8 mouse cellular contexts compared by ENCODE assay signal in the genomic region with DNA sequence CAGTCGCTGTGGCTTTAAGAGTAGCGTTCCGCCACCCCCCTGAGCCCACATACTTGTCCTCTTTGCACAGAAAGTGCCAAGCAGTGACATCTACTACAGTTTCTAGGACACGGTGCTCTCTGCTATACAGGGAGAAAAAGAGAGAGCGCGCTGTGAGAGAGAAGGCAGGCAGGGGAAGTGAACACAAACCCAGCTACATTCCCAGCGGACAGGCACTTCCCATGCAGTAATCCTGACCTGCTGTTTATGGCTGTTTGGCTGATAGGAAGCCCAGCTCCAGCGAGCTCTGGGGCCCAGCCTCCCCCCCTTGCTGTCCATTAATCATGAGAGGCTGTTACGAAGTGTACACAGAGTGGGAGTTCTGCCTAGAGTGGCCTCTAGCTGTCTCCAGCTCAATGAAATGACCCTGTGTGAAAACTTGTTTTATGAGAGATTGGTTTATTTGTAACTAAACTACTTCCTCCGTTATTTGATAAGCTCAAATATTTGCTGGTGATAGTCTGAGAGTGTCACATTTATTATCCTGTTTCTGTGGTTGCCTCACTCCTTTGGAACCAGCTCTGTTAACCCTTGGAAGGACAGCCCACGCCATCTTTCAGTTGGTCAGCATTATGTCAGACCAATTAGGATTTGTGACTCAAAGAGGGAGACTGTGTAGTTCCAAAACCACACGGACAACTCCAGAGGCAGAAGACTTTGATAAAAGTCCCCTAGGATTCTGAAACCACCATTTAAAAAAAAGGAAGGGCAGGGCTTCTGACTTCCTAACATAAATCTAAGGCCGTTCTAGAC.
DNase-seq lines count a peak whose midpoint lies in the region; ATAC-seq lines count a peak whose summit lies in the region.

No protein-coding gene starts in this region.

- peak overlapping the region; percentile 27 for H3K9ac ChIP-seq in forebrain, embryonic 15.5 days (replicated peaks)
- peak overlapping the region; percentile 45 for H3K9ac ChIP-seq in neural tube, embryonic 15.5 days (replicated peaks)

- H3K27ac ChIP-seq in forebrain, embryonic 15.5 days (replicated peaks): peak overlapping the region; percentile 88
- peak overlapping the region; percentile 85 for H3K27ac ChIP-seq in neural tube, embryonic 15.5 days (replicated peaks)

- ATAC-seq in cerebellum, adult (ENCODE audit: insufficient number of reproducible peaks, low FRiP score, low TSS enrichment): peak; percentile 91
- peak; percentile 86 for ATAC-seq in forebrain, embryonic 15.5 days (replicated peaks)
- peak; percentile 92 for ATAC-seq in neural tube, embryonic 15.5 days (ENCODE audit: low FRiP score)

- intact Hi-C loops in heart, postnatal 14 days (cut with DNase I): loop anchor here (2.0 to 10.0 kb wide), 6 partner anchors 55 to 558 kb away; a partner anchor contains a TSS

- peak; percentile 20 for DNase-seq in ES-CJ7 (ENCODE audit: low read depth, low spot score)
- peak; percentile 73 to 79 for DNase-seq in heart, postnatal 14 days
- DNase-seq in layer of hippocampus, adult 18-20 months (ENCODE audit: low spot score in 2 of 2): peak; percentile 67 to 85
- peak; percentile 74 to 82 for DNase-seq in lung, adult 18-20 months
- DNase-seq in thymus, postnatal 0 days (ENCODE audit: low spot score): peak; percentile 63

- peak overlapping the region; percentile 56 for H3K4me2 ChIP-seq in forebrain, embryonic 15.5 days (replicated peaks)
- H3K4me2 ChIP-seq in neural tube, embryonic 15.5 days: peak overlapping the region; percentile 49

- peaks cover 31% of the 10 kb centered on the region for H3K4me1 ChIP-seq in forebrain, embryonic 15.5 days
- H3K4me1 ChIP-seq in neural tube, embryonic 15.5 days: peaks cover 30% of the 10 kb centered on the region

- H3K27me3 ChIP-seq in forebrain, embryonic 15.5 days: no peaks in the 10 kb centered on the region
- no peaks in the 10 kb centered on the region for H3K27me3 ChIP-seq in neural tube, embryonic 15.5 days (replicated peaks)

- no peaks in the 10 kb centered on the region for H3K9me3 ChIP-seq in forebrain, embryonic 15.5 days
- no peaks in the 10 kb centered on the region for H3K9me3 ChIP-seq in neural tube, embryonic 15.5 days (replicated peaks)

- no peaks in the 10 kb centered on the region for H3K36me3 ChIP-seq in forebrain, embryonic 15.5 days
- no peaks in the 10 kb centered on the region for H3K36me3 ChIP-seq in neural tube, embryonic 15.5 days

- WGBS in forebrain, embryonic 15.5 days: under 1% methylated on average over 13 of the region's 13 CpGs
- WGBS in neural tube, embryonic 15.5 days: 2% methylated on average over 13 of the region's 13 CpGs

- peak overlapping the region; percentile 36 for H3K4me3 ChIP-seq in forebrain, embryonic 15.5 days
- H3K4me3 ChIP-seq in neural tube, embryonic 15.5 days (replicated peaks): peak overlapping the region; percentile 34

Comparison
In these comparisons a context has a peak if more than half of its experiments do, and no peak if none do; other contexts are left out.
1. Peak in every context shown above with its lines: DNase-seq, ATAC-seq, H3K4me3 ChIP-seq and H3K27ac ChIP-seq.
2. DNase-seq: peak in every context shown above with its lines; median percentile 78 in lung, adult 18-20 months; 76 in heart, postnatal 14 days; 76 in layer of hippocampus, adult 18-20 months; 63 in thymus, postnatal 0 days; 20 in ES-CJ7.